Mouse (Mus musculus) E14TG2a.4 (cell line): ENCODE measurements around the gene Gm5269.

Experiments used
- H3K27me3 ChIP-seq: 2 replicates; pipeline ENCODE4 v1.6.1; 2014; ENCODE audit warnings: low read length, control low read depth; ENCODE audit not compliant: insufficient read depth
- H3K36me3 ChIP-seq: 2 replicates; pipeline ENCODE4 v1.6.1; 2014; ENCODE audit warnings: low read length, control low read depth; ENCODE audit not compliant: insufficient read depth
- H3K4me1 ChIP-seq: replicated peaks from 2 replicates; pipeline ENCODE4 v1.6.1; 2014; ENCODE audit warnings: low read depth, low read length, control low read depth
- H3K4me3 ChIP-seq: replicated peaks from 2 replicates; pipeline ENCODE4 v1.5.1; 2014; ENCODE audit warnings: mild to moderate bottlenecking, low read length
- H3K9me3 ChIP-seq: 2 replicates; pipeline ENCODE4 v1.6.1; 2014; ENCODE audit warnings: low read length, control low read depth
- CTCF ChIP-seq: conservative IDR thresholded peaks from 2 replicates; pipeline ENCODE4 v1.5.1; 2014; ENCODE audit warnings: low read length
- NANOG ChIP-seq: IDR thresholded peaks from 2 replicates; pipeline ENCODE4 v1.6.1; 2014; ENCODE audit warnings: borderline replicate concordance, low read length, mixed read lengths
- POU5F1 ChIP-seq: IDR thresholded peaks from 2 replicates; pipeline ENCODE4 v1.6.1; 2014; ENCODE audit warnings: low read length, borderline replicate concordance

Gene Gm5269

DNA sequence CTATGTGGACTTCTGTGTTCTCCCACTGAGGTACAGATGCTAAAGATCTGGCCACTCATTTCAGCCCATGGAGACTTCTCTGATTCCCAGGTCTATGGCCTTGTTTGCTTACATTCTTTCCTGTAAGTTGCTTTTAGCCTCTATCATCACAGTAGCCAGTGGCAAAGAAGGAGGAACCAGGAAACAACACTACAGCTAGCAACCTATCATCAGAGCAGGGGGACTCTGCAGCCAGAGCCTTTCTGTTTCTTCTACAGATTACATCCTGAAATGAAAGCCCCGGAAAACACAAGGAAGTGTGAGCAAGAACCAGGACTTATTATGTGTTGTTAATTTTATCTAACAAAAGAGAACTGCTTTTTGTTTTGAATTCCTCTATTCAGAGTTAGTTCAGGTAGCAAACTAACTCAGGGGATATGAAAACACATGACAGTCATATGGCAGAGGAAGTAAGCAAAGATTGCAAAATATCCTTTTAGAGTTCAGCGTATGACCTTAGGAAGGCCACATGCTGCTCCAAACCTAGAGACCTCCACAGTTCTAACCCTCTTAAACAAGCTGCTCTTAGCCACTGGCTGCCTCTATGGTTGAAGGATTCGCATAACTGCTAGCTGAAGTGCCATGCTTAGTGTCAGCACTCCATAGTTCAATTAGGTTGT is 21.5 kb downstream of the Gm5269 start:
- Histone ChIP-seq H3K9me3 (no peaks in the 10 kb centered on the region), H3K27me3 (no peaks in the 10 kb centered on the region), H3K36me3 (no peaks in the 10 kb centered on the region), H3K4me1 (peaks cover 28% of the 10 kb centered on the region), H3K4me3 (no peak overlapping the region)
- TF ChIP-seq CTCF (no peak), POU5F1 (no peak), NANOG (no peak)

DNA sequence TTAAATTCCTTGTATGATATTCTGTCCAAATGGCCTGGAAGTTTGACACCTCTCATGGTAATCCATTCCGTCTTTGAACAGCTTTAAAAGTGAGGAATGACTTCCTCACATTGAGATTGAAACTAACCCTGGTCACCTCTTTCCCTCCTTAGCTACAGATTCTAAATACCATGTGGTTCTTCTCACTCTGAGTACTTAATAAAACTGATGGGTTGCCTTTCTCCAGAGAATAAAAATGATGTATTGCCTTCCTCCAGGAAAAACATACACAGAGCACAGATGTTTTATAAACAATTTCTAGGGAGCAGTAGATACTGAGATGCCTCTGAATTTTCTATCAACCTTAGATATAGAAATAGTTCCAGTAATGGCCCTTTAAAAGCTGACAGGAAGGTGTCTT is 22.0 kb downstream of the Gm5269 start:
- no peaks in the 10 kb centered on the region for H3K36me3 ChIP-seq
- no peak overlapping the region for H3K4me3 ChIP-seq
- H3K27me3 ChIP-seq, result no peaks in the 10 kb centered on the region
- no peak for TF ChIP-seq NANOG
- no peak for TF ChIP-seq POU5F1
- TF ChIP-seq CTCF, result no peak
- H3K9me3 ChIP-seq, result no peaks in the 10 kb centered on the region
- H3K4me1 ChIP-seq, result peaks cover 24% of the 10 kb centered on the region

- Histone ChIP-seq H3K36me3 (no peaks in the 10 kb centered on the region), H3K27me3 (no peaks in the 10 kb centered on the region), H3K4me3 (no peak overlapping the region), H3K9me3 (no peaks in the 10 kb centered on the region), H3K4me1 (peaks cover 24% of the 10 kb centered on the region)
- TF ChIP-seq POU5F1 (no peak), NANOG (no peak), CTCF (no peak)
Measured at GRCm38 (mm10) chr1:45866288-45867018, 23.6 kb downstream of the Gm5269 start.

DNA sequence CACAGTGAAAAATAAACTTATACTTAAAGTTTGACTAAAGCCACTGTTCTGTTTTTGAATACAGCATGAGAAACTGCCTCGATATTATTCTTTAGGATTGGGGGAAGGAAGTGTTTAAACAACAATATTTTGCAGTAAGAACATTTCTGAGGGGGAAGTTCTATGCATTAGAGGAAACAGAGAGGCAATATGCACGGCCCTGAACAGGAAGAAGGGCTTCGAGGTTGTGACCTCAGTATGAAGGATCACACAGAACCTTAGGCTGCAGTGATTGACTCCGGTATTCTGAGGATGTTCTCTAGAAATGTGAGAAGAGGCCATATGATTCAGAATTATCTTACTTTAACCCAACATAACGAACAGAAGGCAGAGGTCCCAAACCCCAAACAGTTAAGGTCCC is 24.3 kb downstream of the Gm5269 start:
- Histone ChIP-seq H3K4me3 (no peak overlapping the region), H3K27me3 (no peaks in the 10 kb centered on the region), H3K36me3 (no peaks in the 10 kb centered on the region), H3K4me1 (peaks cover 24% of the 10 kb centered on the region), H3K9me3 (no peaks in the 10 kb centered on the region)
- TF ChIP-seq NANOG, result no peak
- no peak for TF ChIP-seq POU5F1
- no peak for TF ChIP-seq CTCF

DNA sequence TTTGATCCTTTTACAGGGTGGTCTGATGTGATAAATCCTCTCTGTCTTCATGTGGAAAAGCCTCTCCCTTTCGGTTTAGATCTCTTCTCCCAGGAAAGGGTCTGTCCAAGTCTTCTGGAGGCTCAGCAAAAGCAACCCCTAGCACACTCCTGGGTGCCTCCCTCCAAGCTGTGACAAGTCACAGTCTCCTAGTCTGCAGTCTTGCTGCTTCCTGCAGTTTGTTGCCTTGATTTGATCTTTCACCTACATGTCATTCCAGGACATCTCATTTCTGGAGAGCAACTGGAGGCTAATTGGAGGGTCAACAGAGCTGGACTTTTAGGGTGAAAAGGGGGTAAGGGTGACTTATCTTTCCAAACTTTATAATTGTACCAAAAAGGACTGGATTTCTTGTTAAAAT is 24.8 kb downstream of the Gm5269 start:
- Histone ChIP-seq H3K36me3 (no peaks in the 10 kb centered on the region), H3K27me3 (no peaks in the 10 kb centered on the region), H3K9me3 (no peaks in the 10 kb centered on the region), H3K4me3 (no peak overlapping the region), H3K4me1 (peaks cover 24% of the 10 kb centered on the region)
- TF ChIP-seq CTCF (no peak), NANOG (no peak), POU5F1 (no peak)

GRCm38 (mm10) chr1:45864564-45865014 is 25.5 kb downstream of the Gm5269 start:
- no peak for TF ChIP-seq CTCF
- no peak for TF ChIP-seq POU5F1
- TF ChIP-seq NANOG, result no peak
- H3K9me3 ChIP-seq, result no peaks in the 10 kb centered on the region
- H3K27me3 ChIP-seq, result no peaks in the 10 kb centered on the region
- peaks cover 30% of the 10 kb centered on the region for H3K4me1 ChIP-seq
- H3K36me3 ChIP-seq, result no peaks in the 10 kb centered on the region
- H3K4me3 ChIP-seq, result no peak overlapping the region

- Histone ChIP-seq H3K36me3 (no peaks in the 10 kb centered on the region), H3K4me3 (no peak overlapping the region), H3K27me3 (no peaks in the 10 kb centered on the region), H3K9me3 (no peaks in the 10 kb centered on the region), H3K4me1 (peaks cover 30% of the 10 kb centered on the region)
- no peak for TF ChIP-seq POU5F1
- no peak for TF ChIP-seq NANOG
- no peak for TF ChIP-seq CTCF
Measured at GRCm38 (mm10) chr1:45863641-45864040, 26.4 kb downstream of the Gm5269 start.

DNA sequence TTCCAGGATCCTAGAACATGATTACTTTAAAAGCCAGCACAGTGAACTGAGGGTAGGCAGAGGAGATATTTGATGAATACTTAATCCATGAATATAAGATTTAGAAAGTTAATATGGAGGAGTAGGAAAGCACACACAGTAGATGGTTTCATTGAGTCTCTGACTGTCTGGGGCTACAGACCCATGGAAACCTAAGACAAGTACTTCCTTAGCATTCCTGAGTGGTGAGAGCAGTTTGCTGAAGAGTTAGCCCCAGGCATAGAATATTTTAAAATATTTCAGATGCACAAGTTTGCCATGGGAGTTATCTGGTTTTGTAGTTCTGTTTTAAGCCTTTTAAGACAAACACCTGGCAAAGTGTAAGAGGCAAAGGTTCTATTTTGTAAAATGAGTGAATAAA is 28.9 kb downstream of the Gm5269 start:
- Histone ChIP-seq H3K4me3 (no peak overlapping the region), H3K27me3 (no peaks in the 10 kb centered on the region), H3K36me3 (no peaks in the 10 kb centered on the region), H3K9me3 (no peaks in the 10 kb centered on the region), H3K4me1 (peaks cover 24% of the 10 kb centered on the region)
- TF ChIP-seq CTCF, result no peak
- TF ChIP-seq POU5F1, result no peak
- no peak for TF ChIP-seq NANOG
